Mouse (Mus musculus) spleen, adult 2 months (tissue): Measurements from ENCODE around the gene Gramd4.

Source experiments
- CTCF ChIP-seq: fragments of 200-500 bp; IDR thresholded peaks from 2 replicates; pipeline ENCODE4 v1.5.1; 2011; ENCODE audit warnings: mild to moderate bottlenecking, inconsistent platforms; ENCODE audit not compliant: insufficient read depth, insufficient read length, insufficient replicate concordance; ENCODE audit errors: extremely low read depth
- POLR2A ChIP-seq: fragments of 200-500 bp; IDR thresholded peaks from 2 replicates; pipeline ENCODE4 v1.6.1; 2011; ENCODE audit warnings: low read depth, low read length, inconsistent platforms

- no peak for TF ChIP-seq CTCF
- no peak for TF ChIP-seq POLR2A
Observed at GRCm38 (mm10) chr15:86150593-86150992, 93.1 kb downstream of the Gramd4 start.
